Mouse (Mus musculus): ENCODE data around the gene Ccdc40. TPM values are rescaled to one million over a fixed set of nuclear protein-coding genes. Genes with fewer than 3 reads are reported as not detected.

Ccdc40 gene
- polyA plus RNA-seq (2015; fragmentation: Nextera tagmentation; extraction: Ambion mirVana), result 0.54 and 0.83 TPM in 2 replicates

GRCm38 (mm10) chr11:119228091-119228781 lies at the start of gene Ccdc40, which contains the start of gene Tbc1d16:
Gene Ccdc40, plus strand, starts transcription at chr11:119228572.
Gene Tbc1d16, minus strand, starts transcription at chr11:119228499.

GRCm38 (mm10) chr11:119267768-119268556 lies 39.6 kb downstream of the Ccdc40 start, which contains the start of gene Gaa:
Gene Gaa, plus strand, starts transcription at chr11:119267887.

GRCm38 (mm10) chr11:119299391-119300245 lies 71.2 kb downstream of the Ccdc40 start, which contains the start of gene Eif4a3:
Gene Eif4a3, minus strand, starts transcription at chr11:119300089.

DNA sequence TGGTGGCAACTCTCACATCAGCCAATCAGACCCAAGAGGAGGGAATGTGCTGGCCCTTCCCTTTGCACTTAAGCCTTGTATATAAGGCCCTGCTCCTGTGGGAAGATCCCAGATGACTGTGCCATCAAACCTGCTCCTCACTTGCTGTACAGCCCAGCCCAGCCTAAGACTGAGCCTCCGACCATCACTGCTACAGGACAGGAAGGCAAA lies 79.2 kb downstream of the Ccdc40 start, which contains the start of gene Card14:
TSS of gene Card14 (plus strand) at position 111 of the 210 bp plus-strand sequence.

Other genes with a start within 250 kb of the Ccdc40 start
- not detected in 2 replicates for gene Enpp7, start 240.4 kb upstream of the Ccdc40 start, polyA plus RNA-seq (2015; fragmentation: Nextera tagmentation; extraction: Ambion mirVana)
- 3.8 and 4.2 TPM in 2 replicates for gene Cbx2, start 205.6 kb upstream of the Ccdc40 start, polyA plus RNA-seq (2015; fragmentation: Nextera tagmentation; extraction: Ambion mirVana)
- 5.7 and 6.7 TPM in 2 replicates for gene Cbx8, start 187.6 kb upstream of the Ccdc40 start, polyA plus RNA-seq (2015; fragmentation: Nextera tagmentation; extraction: Ambion mirVana)
- 10.1 and 11.0 TPM in 2 replicates for gene Cbx4, start 142.4 kb upstream of the Ccdc40 start, polyA plus RNA-seq (2015; fragmentation: Nextera tagmentation; extraction: Ambion mirVana)
- 4.2 and 5.2 TPM in 2 replicates for gene Tbc1d16, start 73 bp upstream of the Ccdc40 start, polyA plus RNA-seq (2015; fragmentation: Nextera tagmentation; extraction: Ambion mirVana)
- 42.0 and 43.3 TPM in 2 replicates for gene Gaa, start 39.3 kb downstream of the Ccdc40 start, polyA plus RNA-seq (2015; fragmentation: Nextera tagmentation; extraction: Ambion mirVana)
- gene Eif4a3, start 71.5 kb downstream of the Ccdc40 start, polyA plus RNA-seq (2015; fragmentation: Nextera tagmentation; extraction: Ambion mirVana), result 165 TPM in 2 replicates
- 1.6 and 2.3 TPM in 2 replicates for gene Card14, start 79.2 kb downstream of the Ccdc40 start, polyA plus RNA-seq (2015; fragmentation: Nextera tagmentation; extraction: Ambion mirVana)
- gene Sgsh, start 127.0 kb downstream of the Ccdc40 start, polyA plus RNA-seq (2015; fragmentation: Nextera tagmentation; extraction: Ambion mirVana), result 4.9 and 6.5 TPM in 2 replicates
- gene Slc26a11, start 127.0 kb downstream of the Ccdc40 start, polyA plus RNA-seq (2015; fragmentation: Nextera tagmentation; extraction: Ambion mirVana), result 5.2 and 6.1 TPM in 2 replicates
- gene Rnf213, start 164.5 kb downstream of the Ccdc40 start, polyA plus RNA-seq (2015; fragmentation: Nextera tagmentation; extraction: Ambion mirVana), result 4.3 and 4.5 TPM in 2 replicates